Mouse (Mus musculus) megakaryocyte-erythroid progenitor cell, adult 5-6 weeks (primary cell): ENCODE results near the gene Ifitm2. TPM values are rescaled to one million over a fixed set of nuclear protein-coding genes. Genes with fewer than 3 reads are reported as not detected.
A peak's percentile ranks its signal among the peaks of the same experiment; 100 is the strongest.

Experiments
- ATAC-seq: replicated peaks from 2 replicates; pipeline ENCODE4 v1.8.0; 2016; ENCODE audit warnings: mild to moderate bottlenecking, inconsistent platforms; ENCODE audit not compliant: severe bottlenecking, poor library complexity, low FRiP score, low TSS enrichment
- total RNA-seq, 2 experiments: library from RNA; stranded (forward) in 1 of 2; stranded (reverse) in 1 of 2; fragments of 200-1000, 215-1000 nt in 1 of 2; fragments of >200 nt in 1 of 2; fragmentation: Nextera tagmentation in 1 of 2; gene quantifications; 2 replicates each; pipeline ENCODE4 v1.2.3; 2014 to 2017

Ifitm2 gene
- total RNA-seq, 2 experiments from 2014 or later: 265 to 285 TPM

GRCm38 (mm10) chr7:140914031-140914690 lies 41.6 kb downstream of the Ifitm2 start:
- ATAC-seq: no peak

GRCm38 (mm10) chr7:140912846-140913482 lies 42.8 kb downstream of the Ifitm2 start:
- no peak for ATAC-seq

- no peak for ATAC-seq
Observed at GRCm38 (mm10) chr7:140912293-140912692, 43.5 kb downstream of the Ifitm2 start.

- peak; percentile 64 for ATAC-seq
Observed at GRCm38 (mm10) chr7:140908634-140909107, 47.1 kb downstream of the Ifitm2 start.

GRCm38 (mm10) chr7:140908181-140908580 lies 47.6 kb downstream of the Ifitm2 start:
- peak; percentile 2; the same call in 1 of the 2 replicates for ATAC-seq

- ATAC-seq: no peak
Observed at GRCm38 (mm10) chr7:140907697-140908096, 48.1 kb downstream of the Ifitm2 start.

- ATAC-seq: no peak
Observed at GRCm38 (mm10) chr7:140907131-140907530, 48.7 kb downstream of the Ifitm2 start.

- peak; percentile 70 for ATAC-seq
Observed at GRCm38 (mm10) chr7:140905642-140906081, 50.1 kb downstream of the Ifitm2 start.

Other genes with a start within 250 kb of the Ifitm2 start
- not detected in 2 replicates for gene Cyp2e1, start 192.2 kb downstream of the Ifitm2 start, total RNA-seq (2014; fragmentation: Nextera tagmentation)
- gene Cyp2e1, start 192.2 kb downstream of the Ifitm2 start, total RNA-seq (2017): not detected in 2 replicates
- gene Syce1, start 168.1 kb downstream of the Ifitm2 start, total RNA-seq (2014; fragmentation: Nextera tagmentation): not detected in 2 replicates
- gene Syce1, start 168.1 kb downstream of the Ifitm2 start, total RNA-seq (2017): not detected in 2 replicates
- 4.0 TPM in 1 of 2 replicates, not detected in the other for gene Zfp941, start 133.8 kb downstream of the Ifitm2 start, total RNA-seq (2014; fragmentation: Nextera tagmentation)
- gene Zfp941, start 133.8 kb downstream of the Ifitm2 start, total RNA-seq (2017): 0.56 and 2.7 TPM in 2 replicates
- not detected in 2 replicates for gene Urah, start 121.0 kb downstream of the Ifitm2 start, total RNA-seq (2014; fragmentation: Nextera tagmentation)
- gene Urah, start 121.0 kb downstream of the Ifitm2 start, total RNA-seq (2017): not detected in 2 replicates
- not detected in 2 replicates for gene Scgb1c1, start 110.4 kb downstream of the Ifitm2 start, total RNA-seq (2014; fragmentation: Nextera tagmentation)
- not detected in 2 replicates for gene Scgb1c1, start 110.4 kb downstream of the Ifitm2 start, total RNA-seq (2017)
- not detected in 2 replicates for gene Odf3, start 108.2 kb downstream of the Ifitm2 start, total RNA-seq (2014; fragmentation: Nextera tagmentation)
- gene Odf3, start 108.2 kb downstream of the Ifitm2 start, total RNA-seq (2017): not detected in 2 replicates
- not detected in 2 replicates for gene Gm45785, start 99.7 kb downstream of the Ifitm2 start, total RNA-seq (2014; fragmentation: Nextera tagmentation)
- 3.0 TPM in 1 of 2 replicates, not detected in the other for gene Gm45785, start 99.7 kb downstream of the Ifitm2 start, total RNA-seq (2017)
- gene Ric8a, start 99.0 kb downstream of the Ifitm2 start, total RNA-seq (2014; fragmentation: Nextera tagmentation): 30.0 and 44.3 TPM in 2 replicates
- gene Ric8a, start 99.0 kb downstream of the Ifitm2 start, total RNA-seq (2017): 19.2 and 27.5 TPM in 2 replicates
- gene Bet1l, start 98.4 kb downstream of the Ifitm2 start, total RNA-seq (2014; fragmentation: Nextera tagmentation): 12.9 and 14.5 TPM in 2 replicates
- 12.8 and 16.1 TPM in 2 replicates for gene Bet1l, start 98.4 kb downstream of the Ifitm2 start, total RNA-seq (2017)
- gene Psmd13, start 74.0 kb downstream of the Ifitm2 start, total RNA-seq (2014; fragmentation: Nextera tagmentation): 86.3 and 118 TPM in 2 replicates
- gene Psmd13, start 74.0 kb downstream of the Ifitm2 start, total RNA-seq (2017): 169 and 203 TPM in 2 replicates
- gene Sirt3, start 73.7 kb downstream of the Ifitm2 start, total RNA-seq (2014; fragmentation: Nextera tagmentation): 27.7 and 32.4 TPM in 2 replicates
- 18.2 and 23.4 TPM in 2 replicates for gene Sirt3, start 73.7 kb downstream of the Ifitm2 start, total RNA-seq (2017)
- not detected in 2 replicates for gene Cox8b, start 55.5 kb downstream of the Ifitm2 start, total RNA-seq (2014; fragmentation: Nextera tagmentation)
- not detected in 2 replicates for gene Cox8b, start 55.5 kb downstream of the Ifitm2 start, total RNA-seq (2017)
- gene Nlrp6, start 35.1 kb downstream of the Ifitm2 start, total RNA-seq (2014; fragmentation: Nextera tagmentation): 0.52 TPM in 1 of 2 replicates, not detected in the other
- not detected in 2 replicates for gene Nlrp6, start 35.1 kb downstream of the Ifitm2 start, total RNA-seq (2017)
- gene Pgghg, start 14.6 kb downstream of the Ifitm2 start, total RNA-seq (2014; fragmentation: Nextera tagmentation): 12.2 and 18.7 TPM in 2 replicates
- gene Pgghg, start 14.6 kb downstream of the Ifitm2 start, total RNA-seq (2017): 6.1 and 7.2 TPM in 2 replicates
- gene Ifitm5, start 5.7 kb downstream of the Ifitm2 start, total RNA-seq (2014; fragmentation: Nextera tagmentation): 0.55 TPM in 1 of 2 replicates, not detected in the other
- 2.4 TPM in 1 of 2 replicates, not detected in the other for gene Ifitm5, start 5.7 kb downstream of the Ifitm2 start, total RNA-seq (2017)
- not detected in 2 replicates for gene Gm45717, start 50 bp downstream of the Ifitm2 start, total RNA-seq (2014; fragmentation: Nextera tagmentation)
- not detected in 2 replicates for gene Gm45717, start 50 bp downstream of the Ifitm2 start, total RNA-seq (2017)
- 37.2 and 54.3 TPM in 2 replicates for gene Ifitm1, start 11.2 kb upstream of the Ifitm2 start, total RNA-seq (2014; fragmentation: Nextera tagmentation)
- gene Ifitm1, start 11.2 kb upstream of the Ifitm2 start, total RNA-seq (2017): 20.9 and 50.8 TPM in 2 replicates
- gene Ifitm3, start 54.8 kb upstream of the Ifitm2 start, total RNA-seq (2014; fragmentation: Nextera tagmentation): 53.9 and 67.3 TPM in 2 replicates
- gene Ifitm3, start 54.8 kb upstream of the Ifitm2 start, total RNA-seq (2017): 54.1 and 55.3 TPM in 2 replicates
- not detected in 2 replicates for gene Ifitm6, start 61.9 kb upstream of the Ifitm2 start, total RNA-seq (2014; fragmentation: Nextera tagmentation)
- 25.3 TPM in 1 of 2 replicates, not detected in the other for gene Ifitm6, start 61.9 kb upstream of the Ifitm2 start, total RNA-seq (2017)
- not detected in 2 replicates for gene Gm17387, start 73.1 kb upstream of the Ifitm2 start, total RNA-seq (2014; fragmentation: Nextera tagmentation)
- gene Gm17387, start 73.1 kb upstream of the Ifitm2 start, total RNA-seq (2017): not detected in 2 replicates
- 0.20 and 0.70 TPM in 2 replicates for gene B4galnt4, start 105.1 kb upstream of the Ifitm2 start, total RNA-seq (2014; fragmentation: Nextera tagmentation)
- not detected in 2 replicates for gene B4galnt4, start 105.1 kb upstream of the Ifitm2 start, total RNA-seq (2017)
- gene Pkp3, start 122.2 kb upstream of the Ifitm2 start, total RNA-seq (2014; fragmentation: Nextera tagmentation): 0.17 and 11.2 TPM in 2 replicates
- 2.8 TPM in 1 of 2 replicates, not detected in the other for gene Pkp3, start 122.2 kb upstream of the Ifitm2 start, total RNA-seq (2017)
- gene Sigirr, start 144.6 kb upstream of the Ifitm2 start, total RNA-seq (2014; fragmentation: Nextera tagmentation): 14.0 and 24.8 TPM in 2 replicates
- gene Sigirr, start 144.6 kb upstream of the Ifitm2 start, total RNA-seq (2017): 7.1 and 13.0 TPM in 2 replicates
- not detected in 2 replicates for gene Ano9, start 161.8 kb upstream of the Ifitm2 start, total RNA-seq (2014; fragmentation: Nextera tagmentation)
- gene Ano9, start 161.8 kb upstream of the Ifitm2 start, total RNA-seq (2017): not detected in 2 replicates
- 59.0 and 64.0 TPM in 2 replicates for gene Ptdss2, start 166.4 kb upstream of the Ifitm2 start, total RNA-seq (2014; fragmentation: Nextera tagmentation)
- gene Ptdss2, start 166.4 kb upstream of the Ifitm2 start, total RNA-seq (2017): 14.0 and 21.1 TPM in 2 replicates
- gene Rnh1, start 216.9 kb upstream of the Ifitm2 start, total RNA-seq (2014; fragmentation: Nextera tagmentation): 43.7 and 54.2 TPM in 2 replicates
- 20.7 and 30.4 TPM in 2 replicates for gene Rnh1, start 216.9 kb upstream of the Ifitm2 start, total RNA-seq (2017)
- gene Hras, start 238.0 kb upstream of the Ifitm2 start, total RNA-seq (2014; fragmentation: Nextera tagmentation): 73.1 and 108 TPM in 2 replicates
- gene Hras, start 238.0 kb upstream of the Ifitm2 start, total RNA-seq (2017): 30.1 and 48.6 TPM in 2 replicates
- 4.3 and 6.1 TPM in 2 replicates for gene Lrrc56, start 238.2 kb upstream of the Ifitm2 start, total RNA-seq (2014; fragmentation: Nextera tagmentation)
- gene Lrrc56, start 238.2 kb upstream of the Ifitm2 start, total RNA-seq (2017): 0.28 and 0.88 TPM in 2 replicates